Mouse (Mus musculus) embryonic stem cell, embryonic (primary cell): ENCODE results near the gene Arfrp1.

Experiments
- CTCF ChIA-PET, 4 experiments: fragments of 300-600 bp in 2 of 4; fragments of 350-600 bp in 2 of 4; sonication (Branson Sonifier 250); formaldehyde crosslinking; loops; one replicate each; lab custom pipeline; 2022; ENCODE audit warnings: inconsistent platforms in 2 of 4; lab: Charles Lee
- POLR2A ChIA-PET, 4 experiments: fragments of 300-600 bp in 2 of 4; fragments of 350-600 bp in 2 of 4; sonication (Branson Sonifier 250); formaldehyde crosslinking; loops; one replicate each; lab custom pipeline; 2022; ENCODE audit warnings: antibody characterized with exemption in 4 of 4, inconsistent platforms in 1 of 4; lab: Charles Lee

The Arfrp1 gene

DNA sequence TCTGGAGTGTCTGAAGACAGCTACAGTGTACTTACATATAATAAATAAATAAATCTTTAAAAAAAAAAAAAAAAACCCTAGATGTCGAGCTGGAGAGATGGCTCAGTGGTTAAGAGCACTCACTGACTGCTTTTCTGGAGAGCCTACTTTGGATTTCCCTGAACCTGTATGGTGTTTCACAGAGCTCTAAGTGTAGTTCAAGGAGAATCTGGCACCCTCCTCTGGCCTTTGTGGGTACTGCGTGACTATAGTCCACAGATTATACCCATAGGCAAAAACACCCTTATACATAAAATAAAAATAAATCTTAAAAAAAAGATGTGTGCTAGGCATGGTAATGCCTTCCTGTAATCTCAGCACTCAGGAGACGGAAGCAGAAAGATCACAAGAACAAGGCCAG lies 31.2 kb downstream of the Arfrp1 start:
- POLR2A ChIA-PET = interaction anchor here in 3 of 4 experiments (0.6 to 7.2 kb wide), 24 partner anchors 8 to 223 kb away, joined by 3 to 103 read pairs (median 6); partner anchors contain the start of genes Ppdpf (in 2 of the 3), Zgpat (in 2 of the 3), Arfrp1 (in 1 of the 3) and Rtel1 (in 1 of the 3)
- CTCF ChIA-PET = interaction anchor here (0.6 to 3.3 kb wide), 35 partner anchors 9 to 449 kb away, joined by 3 to 43 read pairs (median 4); partner anchors contain the start of genes Ppdpf (in 3 of the 4), Rtel1 (in 1 of the 4) and Tcea2 (in 1 of the 4)

DNA sequence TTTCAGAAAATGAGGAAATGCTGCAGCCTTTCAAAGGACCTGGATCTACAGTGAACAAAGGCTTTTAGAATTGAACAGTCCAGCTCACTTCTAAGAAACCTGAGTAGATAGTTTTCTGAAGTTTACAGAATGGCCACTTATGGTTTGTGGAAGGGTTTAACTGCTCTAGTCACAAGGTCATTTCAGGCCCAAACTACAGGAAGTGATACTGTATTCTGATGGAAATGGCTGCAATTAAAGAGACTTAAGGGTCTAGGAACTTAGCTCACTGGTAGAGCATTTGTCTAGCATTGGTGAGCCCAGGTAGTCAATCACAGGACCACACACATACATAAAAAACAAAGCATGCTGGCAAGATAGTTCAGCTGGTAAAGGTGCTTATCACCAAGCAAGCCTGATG lies 32.7 kb downstream of the Arfrp1 start:
- CTCF ChIA-PET = interaction anchor here in 3 of 4 experiments (0.7 to 3.3 kb wide), 7 partner anchors 13 to 175 kb away, joined by 3 to 43 read pairs (median 7); partner anchors contain the start of genes Ppdpf (in 2 of the 3) and Rtel1 (in 1 of the 3)
- POLR2A ChIA-PET = interaction anchor here (0.6 to 7.2 kb wide), 30 partner anchors 9 to 421 kb away, joined by 3 to 103 read pairs (median 4); partner anchors contain the start of genes Arfrp1 (in 2 of the 4), Rtel1 (in 2 of the 4), Dnajc5 (in 1 of the 4) and Ppdpf (in 1 of the 4)

DNA sequence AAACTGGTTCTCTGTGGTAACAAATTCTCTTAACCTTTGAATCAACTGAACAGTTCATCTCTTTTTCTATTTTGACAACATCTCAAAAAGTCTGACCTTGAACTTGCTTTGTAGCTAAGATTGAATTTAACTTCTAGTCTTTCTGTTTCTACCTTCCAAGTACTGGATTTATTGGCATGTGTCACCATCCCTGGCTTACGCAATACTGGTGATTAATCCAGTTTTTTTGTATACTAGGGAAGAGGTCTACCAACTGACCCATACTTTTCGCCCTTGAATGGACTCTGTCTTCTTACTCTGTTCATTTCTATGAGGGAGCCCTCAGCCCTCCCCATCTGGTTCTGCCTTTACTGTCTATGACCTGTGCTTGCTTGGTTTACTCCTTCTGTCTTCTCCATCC lies 39.1 kb downstream of the Arfrp1 start:
- ChIA-PET CTCF (no interaction called here), POLR2A (interaction anchor here in 2 of 4 experiments (1.1 to 9.0 kb wide), 3 partner anchors 6 to 31 kb away, joined by 3 to 103 read pairs (median 22); no protein-coding TSS in a partner anchor)

DNA sequence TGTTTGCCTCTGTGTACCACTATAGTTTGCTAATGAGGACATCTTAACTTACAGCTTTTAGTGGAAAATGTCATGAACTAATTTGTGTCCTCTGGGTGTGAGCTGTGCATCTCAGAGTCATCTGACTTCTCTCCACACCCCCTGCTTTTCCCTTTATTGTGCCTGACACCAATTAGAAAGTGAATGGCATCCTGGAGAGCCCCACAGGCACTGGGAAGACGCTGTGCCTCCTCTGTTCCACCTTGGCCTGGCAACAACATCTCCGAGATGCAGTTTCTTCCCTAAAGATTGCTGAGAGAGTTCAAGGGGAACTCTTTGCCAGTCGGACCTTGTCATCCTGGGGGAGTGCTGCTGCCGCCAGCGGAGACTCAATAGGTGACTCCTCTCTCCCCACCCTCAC lies 43.1 kb downstream of the Arfrp1 start:
- ChIA-PET POLR2A (interaction anchor here in 3 of 4 experiments (1.1 to 9.0 kb wide), 15 partner anchors 10 to 198 kb away, joined by 3 to 103 read pairs (median 4); partner anchors contain the start of genes Dnajc5 (in 1 of the 3) and Ppdpf (in 1 of the 3)), CTCF (interaction anchor here (0.5 to 1.5 kb wide), 5 partner anchors 12 to 135 kb away, joined by 3 to 5 read pairs (median 3); partner anchors contain the start of gene Ppdpf (in 1 of the 4))

DNA sequence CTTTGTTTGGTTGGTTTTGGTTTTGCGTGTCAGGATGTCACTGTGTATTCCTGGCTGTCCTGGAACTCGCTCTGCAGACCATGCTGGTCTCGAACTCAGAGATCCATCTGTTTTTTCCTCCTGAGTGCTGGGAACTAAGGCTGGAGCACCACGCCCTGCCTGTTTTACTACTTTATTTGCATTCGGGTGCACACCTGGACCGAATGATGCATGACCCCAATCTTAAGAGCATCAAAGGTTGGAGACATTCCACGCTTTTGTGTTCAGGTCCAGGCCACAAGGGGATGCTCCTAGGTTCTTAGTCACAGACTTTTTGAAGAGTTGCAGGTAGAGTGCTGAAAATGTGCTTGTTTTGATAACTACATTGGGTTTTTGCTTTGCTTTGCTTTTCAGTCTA lies 45.1 kb downstream of the Arfrp1 start:
- CTCF ChIA-PET = interaction anchor here (0.6 to 3.2 kb wide), 11 partner anchors 12 to 359 kb away, joined by 3 to 16 read pairs (median 4); partner anchors contain the start of gene Ppdpf (in 3 of the 4)
- POLR2A ChIA-PET = interaction anchor here (0.6 to 9.0 kb wide), 33 partner anchors 7 to 281 kb away, joined by 3 to 103 read pairs (median 5); partner anchors contain the start of genes Arfrp1 (in 3 of the 4), Zgpat (in 3 of the 4), Ppdpf (in 2 of the 4) and Fndc11 (in 1 of the 4)

DNA sequence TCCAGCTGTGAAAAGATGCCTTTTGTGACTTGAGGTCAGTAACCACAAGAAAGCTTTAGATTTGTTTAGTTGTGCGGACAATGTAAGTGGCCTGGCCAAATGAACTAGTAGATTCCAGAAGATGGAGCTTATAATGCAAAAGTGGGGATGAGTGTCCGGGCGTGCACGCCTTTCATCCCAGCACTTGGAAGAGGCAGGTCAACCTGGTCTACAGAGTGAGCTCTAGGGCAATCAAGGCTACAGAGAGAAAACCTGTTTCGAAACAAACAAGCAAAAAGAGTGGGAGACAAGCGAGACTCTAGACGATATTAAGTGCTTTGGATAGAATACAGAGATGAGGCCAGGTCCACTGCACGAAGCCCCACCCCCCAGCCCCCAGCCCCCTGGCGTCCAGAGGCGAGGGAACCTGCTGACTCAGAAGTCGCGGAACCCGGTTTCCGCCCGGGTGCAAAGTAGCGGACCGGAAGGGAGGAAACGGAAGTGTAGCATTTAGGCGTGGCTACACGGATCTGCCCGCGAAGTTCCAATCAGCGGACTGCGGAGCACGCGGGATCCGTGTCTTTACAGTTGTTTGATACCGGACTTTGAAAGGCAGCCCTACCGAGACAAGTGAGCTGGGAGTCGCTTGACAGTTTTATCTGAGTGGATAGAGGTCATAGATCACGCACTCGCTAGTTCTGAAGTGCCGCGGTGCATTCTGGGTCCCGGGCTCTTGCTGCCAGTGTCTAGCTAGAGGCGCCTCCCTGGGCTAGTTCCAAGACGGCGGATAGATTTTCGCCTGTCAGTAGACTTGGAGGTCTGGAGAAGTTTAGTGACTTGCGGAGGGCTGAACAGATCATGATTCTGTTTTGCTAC lies 45.7 kb downstream of the Arfrp1 start, which contains the start of gene Rtel1:
Rtel1 (plus strand) TSS at position 492 of the 855 bp plus-strand sequence.
- CTCF ChIA-PET = interaction anchor here (0.6 to 3.2 kb wide), 14 partner anchors 12 to 359 kb away, joined by 3 to 16 read pairs (median 4); partner anchors contain the start of genes Ppdpf (in 4 of the 4), Arfrp1 (in 1 of the 4) and Zgpat (in 1 of the 4)
- POLR2A ChIA-PET = interaction anchor here (0.6 to 9.0 kb wide), 46 partner anchors 8 to 1144 kb away, joined by 3 to 103 read pairs (median 4); partner anchors contain the start of genes Arfrp1 (in 3 of the 4), Ppdpf (in 3 of the 4), Zgpat (in 3 of the 4) and Fndc11 (in 2 of the 4)

DNA sequence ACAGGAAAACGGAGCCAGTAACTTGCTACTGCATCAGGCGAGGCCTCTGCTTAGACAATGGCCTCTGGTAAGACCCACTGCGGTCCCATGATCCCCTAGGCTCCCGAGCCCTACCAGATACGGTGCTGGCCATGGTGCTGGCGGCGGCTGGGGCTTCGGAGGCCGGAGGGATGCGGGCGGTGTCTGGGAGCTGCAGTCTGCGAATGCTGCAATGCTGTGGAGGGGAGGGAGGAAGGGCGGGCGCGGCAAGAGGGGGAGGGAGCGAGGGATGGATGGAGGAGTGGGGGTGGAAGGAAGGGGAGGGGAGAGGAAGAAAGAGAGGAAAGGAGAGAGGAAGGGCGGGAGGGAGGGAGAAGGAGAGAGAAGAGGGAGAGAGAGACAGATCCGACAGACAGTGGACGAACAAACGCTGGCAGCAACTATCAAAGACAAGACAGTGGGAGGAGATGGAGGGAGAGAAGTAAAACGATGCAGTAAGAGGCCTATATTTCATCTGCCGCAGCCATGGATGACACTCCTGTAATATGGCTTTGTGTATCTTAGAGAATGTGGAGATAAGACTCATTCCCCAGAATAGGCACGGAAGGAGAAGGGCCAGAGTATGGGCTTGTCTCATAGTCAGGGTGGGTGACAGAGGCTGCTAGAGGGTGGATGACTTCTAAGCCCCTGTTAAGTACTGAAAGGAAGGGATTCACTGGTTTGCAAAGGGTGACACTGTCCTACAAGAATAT lies 51.0 kb downstream of the Arfrp1 start, which contains the start of gene Stmn3:
Stmn3 (minus strand) TSS at position 421 of the 731 bp plus-strand sequence.
- ChIA-PET POLR2A (interaction anchor here in 3 of 4 experiments (0.5 to 2.0 kb wide), 14 partner anchors 9 to 287 kb away, joined by 3 to 8 read pairs (median 3); partner anchors contain the start of genes Arfrp1 (in 2 of the 3), Ppdpf (in 1 of the 3), Tpd52l2 (in 1 of the 3) and Zgpat (in 1 of the 3)), CTCF (interaction anchor here in 2 of 4 experiments (0.6 to 1.0 kb wide), 2 partner anchors 209 to 365 kb away, joined by 3 to 6 read pairs; no protein-coding TSS in a partner anchor)

DNA sequence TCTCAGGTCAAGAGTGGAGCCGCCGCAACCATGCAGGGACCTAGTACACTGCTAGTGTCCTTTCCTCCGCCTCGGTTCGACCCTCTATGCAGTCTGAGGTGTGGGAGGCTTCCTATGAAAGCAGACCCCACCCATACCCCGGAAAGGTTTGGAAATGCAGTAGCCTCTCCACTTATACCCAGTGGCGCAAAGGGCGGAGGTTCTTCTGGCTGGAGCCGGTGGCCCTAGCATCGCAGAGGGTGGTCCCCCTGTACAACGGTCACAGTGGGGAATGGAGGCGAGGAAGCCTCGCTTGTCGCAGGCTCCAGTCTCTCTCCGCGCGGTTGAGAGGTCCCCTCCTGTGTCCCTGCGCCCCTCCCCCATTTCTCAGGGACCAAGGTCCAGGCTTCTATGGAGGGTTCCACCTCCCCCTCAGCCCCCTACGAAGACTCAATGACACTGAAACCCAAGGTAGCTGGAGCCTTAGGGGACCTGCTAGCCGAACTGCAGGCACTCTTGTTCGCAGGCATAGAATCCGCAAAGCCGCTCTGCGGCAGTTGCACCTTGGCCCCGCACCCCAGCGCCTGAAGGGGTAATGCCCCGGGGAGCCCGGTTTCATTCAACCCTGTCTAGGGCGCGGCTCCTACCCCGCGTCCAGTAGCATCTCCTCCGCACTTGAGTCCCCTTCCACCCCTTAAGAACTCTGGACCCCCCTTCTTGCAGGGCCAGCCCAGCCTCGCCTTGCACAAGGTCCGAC lies 51.7 kb downstream of the Arfrp1 start:
- POLR2A ChIA-PET = interaction anchor here in 3 of 4 experiments (0.5 to 2.1 kb wide), 16 partner anchors 8 to 674 kb away, joined by 3 to 13 read pairs (median 4); partner anchors contain the start of genes Arfrp1 (in 2 of the 3), Ppdpf (in 1 of the 3), Tpd52l2 (in 1 of the 3) and Zgpat (in 1 of the 3)
- CTCF ChIA-PET = interaction anchor here in 3 of 4 experiments (0.6 to 1.0 kb wide), 4 partner anchors 149 to 1390 kb away, joined by 3 to 6 read pairs (median 3); no protein-coding TSS in a partner anchor

DNA sequence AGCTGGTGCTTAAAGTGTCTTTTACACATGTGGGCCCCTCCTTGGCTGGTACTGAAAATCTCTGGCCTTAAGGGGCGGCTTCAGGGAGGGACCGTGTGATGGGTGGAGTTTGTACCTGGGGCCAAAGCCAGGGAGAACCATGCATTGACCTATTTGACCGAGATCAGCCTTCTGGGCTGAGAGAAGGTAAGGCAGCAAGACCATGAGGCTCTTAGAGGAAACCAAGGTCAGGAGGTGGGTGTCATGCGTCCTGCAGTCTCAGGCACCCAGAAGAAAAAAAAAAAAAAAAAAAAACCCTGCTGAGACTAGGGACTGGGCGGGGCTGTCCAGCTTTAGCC lies 52.2 kb downstream of the Arfrp1 start:
- POLR2A ChIA-PET = interaction anchor here in 3 of 4 experiments (0.6 to 2.1 kb wide), 12 partner anchors 9 to 673 kb away, joined by 3 to 13 read pairs (median 3); no protein-coding TSS in a partner anchor
- CTCF ChIA-PET = interaction anchor here in 1 of 4 experiments (0.6 kb wide), 3 partner anchors 17 to 1390 kb away, joined by 3 to 4 read pairs (median 3); no protein-coding TSS in a partner anchor

DNA sequence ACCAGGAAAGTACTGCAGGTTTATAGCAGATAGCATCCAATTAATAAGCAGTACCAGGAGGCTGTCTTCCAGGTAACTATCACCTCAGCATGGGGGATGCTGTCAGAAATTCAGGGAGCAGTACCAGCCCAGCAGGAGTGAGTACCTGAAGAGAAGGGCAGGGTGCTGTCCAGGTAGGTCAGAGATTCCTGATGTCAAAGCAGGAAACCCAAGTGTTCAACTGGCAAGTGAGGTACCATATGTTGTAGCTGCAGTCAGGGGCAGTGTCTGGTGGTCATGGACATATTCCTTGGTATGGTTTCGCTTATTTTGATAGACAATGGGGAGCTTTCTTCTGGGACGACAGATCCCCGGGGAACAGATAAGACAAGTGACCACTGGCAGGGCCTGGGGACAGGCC lies 52.8 kb downstream of the Arfrp1 start:
- POLR2A ChIA-PET = interaction anchor here in 2 of 4 experiments (0.6 to 2.1 kb wide), 9 partner anchors 9 to 123 kb away, joined by 3 to 13 read pairs (median 3); no protein-coding TSS in a partner anchor
- CTCF ChIA-PET = interaction anchor here in 1 of 4 experiments (0.6 kb wide), 1 partner anchor 16 kb away, joined by 4 read pairs; no protein-coding TSS in a partner anchor
